ENCODE assay signal across 24 mouse cellular contexts in genomic region chr12:116566672-116567071, GRCm38 (mm10).
A peak's percentile ranks its signal among the peaks of the same experiment; 100 is the strongest.
DNase-seq lines count a peak whose midpoint lies in the region; ATAC-seq and TF ChIP-seq lines count a peak whose summit lies in the region.
"Had no signal": no experiment of that assay in that cellular context is flagged by ENCODE, and none has a peak within 500 bp of the region (broad histone marks: within the 10 kb centered on the region; RNA-seq: fewer than 3 reads in every experiment).

No protein-coding gene starts in this region.

- no peak overlapping the region for H3K4me3 ChIP-seq in heart, embryonic 12.5 days
- no peak overlapping the region for H3K4me3 ChIP-seq in left cerebral cortex, adult 2 months

- no peak for TF ChIP-seq CTCF in left cerebral cortex, adult 2 months (IDR thresholded peaks at IDR 0.05)

- no peak overlapping the region for H3K27ac ChIP-seq in heart, embryonic 12.5 days (ENCODE audit: poor library complexity, severe bottlenecking)
- H3K27ac ChIP-seq in left cerebral cortex, adult 2 months = peak overlapping the region; percentile 30

- H3K27me3 ChIP-seq in heart, embryonic 12.5 days (replicated peaks) = no peaks in the 10 kb centered on the region
- H3K27me3 ChIP-seq: CH12.LX, Patski had no signal

- intact Hi-C loops in left cerebral cortex, adult 2 months (cut with DNase I) = no loop called here
- intact Hi-C loops in left cerebral cortex, postnatal 36 days (cut with DNase I) = no loop called here

- peak; percentile 54; the same call in 1 of the 2 replicates for ATAC-seq in frontal cortex, adult (ENCODE audit: low TSS enrichment)
- ATAC-seq in heart, embryonic 12.5 days (ENCODE audit: insufficient number of reproducible peaks, low FRiP score) = no peak
- ATAC-seq: activated CD4-positive, CD25-positive, alpha-beta regulatory T cell, adult 4 months; CD4-positive, CD25-positive, alpha-beta regulatory T cell, adult 4 months; Patski had no signal

- H3K4me2 ChIP-seq in heart, embryonic 12.5 days = no peak overlapping the region

- no peak for DNase-seq in frontal cortex, adult 2 months (ENCODE audit: extremely low spot score in 1 of 2, low spot score in 1 of 2)
- peak; percentile 78 for DNase-seq in heart, adult 11 months
- no peak for DNase-seq in left cerebral cortex, adult 2 months (ENCODE audit: extremely low spot score in 1 of 2, low spot score in 2 of 2)
- no peak for DNase-seq in left cerebral cortex, postnatal 36 days (ENCODE audit: low spot score in 2 of 2)
- peak; percentile 60 for DNase-seq in brain, adult 2 months (ENCODE audit: low read depth, low spot score)
- DNase-seq in adipocyte (ENCODE audit: low spot score) = no peak
- DNase-seq: adrenal gland, adult 2 months; adrenal gland, adult 8-10 months; adrenal gland, postnatal 10 days; adrenal gland, postnatal 14 days; adrenal gland, postnatal 25 days; adrenal gland, postnatal 36 days; B cell, adult 2 months; cerebellum, adult 11 months; cerebellum, adult 11-12 months; cerebellum, adult 18-20 months; cerebellum, adult 2 months had no signal

- no peaks in the 10 kb centered on the region for H3K36me3 ChIP-seq in heart, embryonic 12.5 days
- H3K36me3 ChIP-seq: G1E had no signal

- no peak overlapping the region for H3K9ac ChIP-seq in heart, embryonic 12.5 days

- WGBS in heart, embryonic 12.5 days = 61% methylated on average over 1 of the region's 1 CpGs

- H3K4me1 ChIP-seq in heart, embryonic 12.5 days (replicated peaks) = no peaks in the 10 kb centered on the region

- no peaks in the 10 kb centered on the region for H3K9me3 ChIP-seq in heart, embryonic 12.5 days (replicated peaks)

Comparison
In these comparisons a context has a peak if more than half of its experiments do, and no peak if none do; other contexts are left out.
1. DNase-seq: peak in heart, adult 11 months (single experiment) and brain, adult 2 months (single experiment); none in frontal cortex, adult 2 months (0 of 2), left cerebral cortex, adult 2 months (0 of 2), left cerebral cortex, postnatal 36 days (0 of 2) and adipocyte (single experiment).